ENCODE assay signal across 17 mouse cellular contexts in genomic region chr12:40568971-40569968, GRCm38 (mm10).
DNase-seq lines count a peak whose midpoint lies in the region; ATAC-seq lines count a peak whose summit lies in the region.
"Had no signal": no experiment of that assay in that cellular context is flagged by ENCODE, and none has a peak within 500 bp of the region (broad histone marks: within the 10 kb centered on the region; RNA-seq: fewer than 3 reads in every experiment).

No protein-coding gene starts in this region.

- no peaks in the 10 kb centered on the region for H3K27me3 ChIP-seq in kidney, embryonic 16.5 days (ENCODE audit: insufficient read depth, low read length)
- no peaks in the 10 kb centered on the region for H3K27me3 ChIP-seq in neural tube, embryonic 13.5 days
- no peaks in the 10 kb centered on the region for H3K27me3 ChIP-seq in neural tube, embryonic 15.5 days (replicated peaks)

- peak; percentile 27 for DNase-seq in adrenal gland, postnatal 14 days
- no peak for DNase-seq in adrenal gland, postnatal 10 days
- peak; percentile 56 to 68 for DNase-seq in kidney, adult 8-10 months
- no peak for DNase-seq in ovary, postnatal 36 days (ENCODE audit: low spot score)
- DNase-seq in B cell, adult 2 months = no peak
- DNase-seq: cerebellum, adult 11 months; forebrain, postnatal 0 days; gastrocnemius, postnatal 25 days; lung, adult 2 months; right cerebral cortex, postnatal 14 days; thymus, postnatal 14 days had no signal

- ATAC-seq in kidney, embryonic 16.5 days (ENCODE audit: low FRiP score, low TSS enrichment) = no peak
- ATAC-seq in neural tube, embryonic 13.5 days (ENCODE audit: low read depth) = 0 out of 2 replicates have a peak, but pooled peaks have one; percentile 49
- no peak for ATAC-seq in neural tube, embryonic 15.5 days (ENCODE audit: low FRiP score)
- ATAC-seq: forebrain, postnatal 0 days; hindbrain, embryonic 16.5 days; midbrain, embryonic 16.5 days had no signal

- no peaks in the 10 kb centered on the region for H3K9me3 ChIP-seq in kidney, embryonic 16.5 days (ENCODE audit: low read length)
- H3K9me3 ChIP-seq in neural tube, embryonic 13.5 days = no peaks in the 10 kb centered on the region
- H3K9me3 ChIP-seq in neural tube, embryonic 15.5 days (replicated peaks) = no peaks in the 10 kb centered on the region
- H3K9me3 ChIP-seq: limb, embryonic 10.5 days had no signal

- no peaks in the 10 kb centered on the region for H3K36me3 ChIP-seq in kidney, embryonic 16.5 days (ENCODE audit: insufficient read depth, low read length)
- no peaks in the 10 kb centered on the region for H3K36me3 ChIP-seq in neural tube, embryonic 13.5 days
- H3K36me3 ChIP-seq in neural tube, embryonic 15.5 days = no peaks in the 10 kb centered on the region
- H3K36me3 ChIP-seq: limb, embryonic 10.5 days had no signal

- peaks cover 17% of the 10 kb centered on the region for H3K4me1 ChIP-seq in kidney, embryonic 16.5 days (ENCODE audit: insufficient read depth, low read length)
- peaks cover 31% of the 10 kb centered on the region for H3K4me1 ChIP-seq in neural tube, embryonic 13.5 days (replicated peaks)
- H3K4me1 ChIP-seq in neural tube, embryonic 15.5 days = peaks cover 26% of the 10 kb centered on the region

- no peak overlapping the region for H3K27ac ChIP-seq in kidney, embryonic 16.5 days (ENCODE audit: low read length)
- peak overlapping the region; percentile 28; the same call in 1 of the 2 replicates for H3K27ac ChIP-seq in neural tube, embryonic 13.5 days (replicated peaks)
- H3K27ac ChIP-seq in neural tube, embryonic 15.5 days (replicated peaks) = no peak overlapping the region

- WGBS in kidney, embryonic 16.5 days = 55% methylated on average over 9 of the region's 9 CpGs
- 44% methylated on average over 9 of the region's 9 CpGs for WGBS in neural tube, embryonic 13.5 days
- 37% methylated on average over 9 of the region's 9 CpGs for WGBS in neural tube, embryonic 15.5 days

- H3K4me3 ChIP-seq in kidney, embryonic 16.5 days (ENCODE audit: low read length) = no peak overlapping the region
- H3K4me3 ChIP-seq in neural tube, embryonic 13.5 days = no peak overlapping the region
- no peak overlapping the region for H3K4me3 ChIP-seq in neural tube, embryonic 15.5 days (replicated peaks)
- H3K4me3 ChIP-seq: limb, embryonic 10.5 days had no signal

- H3K9ac ChIP-seq in kidney, embryonic 16.5 days (replicated peaks; ENCODE audit: low read length) = no peak overlapping the region
- H3K9ac ChIP-seq in neural tube, embryonic 13.5 days = no peak overlapping the region
- H3K9ac ChIP-seq in neural tube, embryonic 15.5 days (replicated peaks) = no peak overlapping the region
- H3K9ac ChIP-seq: forebrain, postnatal 0 days had no signal

- H3K4me2 ChIP-seq in kidney, embryonic 16.5 days (replicated peaks; ENCODE audit: low read depth, low read length) = no peak overlapping the region
- H3K4me2 ChIP-seq in neural tube, embryonic 13.5 days = no peak overlapping the region
- H3K4me2 ChIP-seq in neural tube, embryonic 15.5 days = no peak overlapping the region

Comparison
In these comparisons a context has a peak if more than half of its experiments do, and no peak if none do; other contexts are left out.
1. DNase-seq: peak in adrenal gland, postnatal 14 days (single experiment) and kidney, adult 8-10 months (2 of 2); none in adrenal gland, postnatal 10 days (single experiment), ovary, postnatal 36 days (single experiment) and B cell, adult 2 months (0 of 2).